Mouse (Mus musculus) CH12.LX (cell line): ENCODE data around the gene Myom1.
A peak's percentile ranks its signal among the peaks of the same experiment; 100 is the strongest.

Experiments
- CHD1 ChIP-seq: IDR thresholded peaks from 2 replicates; pipeline ENCODE4 v1.6.1; 2012; ENCODE audit warnings: low read depth, low read length, improper control_type of control experiment, inconsistent platforms
- CTCF ChIP-seq, 2 experiments: IDR thresholded peaks in 1 of 2; conservative IDR thresholded peaks in 1 of 2; 2 replicates each; pipeline ENCODE4 v1.5.1; 2011 to 2012; ENCODE audit warnings: low read depth in 2 of 2, low read length in 2 of 2, improper control_type of control experiment in 1 of 2, inconsistent platforms in 1 of 2, mild to moderate bottlenecking in 1 of 2, moderate library complexity in 1 of 2
- EP300 ChIP-seq: IDR thresholded peaks from 2 replicates; pipeline ENCODE4 v1.6.1; 2011; ENCODE audit warnings: low read length, improper control_type of control experiment
- GABPA ChIP-seq: IDR thresholded peaks from 2 replicates; pipeline ENCODE4 v1.6.1; 2012; ENCODE audit warnings: low read depth, low read length, improper control_type of control experiment, inconsistent platforms; ENCODE audit not compliant: insufficient replicate concordance
- IRF4 ChIP-seq: IDR thresholded peaks from 2 replicates; pipeline ENCODE4 v1.6.1; 2014; ENCODE audit warnings: low read depth, mild to moderate bottlenecking, inconsistent platforms, low read length, improper control_type of control experiment
- MAFK ChIP-seq: IDR thresholded peaks from 2 replicates; pipeline ENCODE4 v1.6.1; 2011; ENCODE audit warnings: low read length, improper control_type of control experiment; ENCODE audit not compliant: insufficient replicate concordance
- POLR2A ChIP-seq: IDR thresholded peaks from 2 replicates; pipeline ENCODE4 v1.6.1; 2011; ENCODE audit warnings: low read depth, mild to moderate bottlenecking, improper control_type of control experiment, low read length
- TCF12 ChIP-seq: IDR thresholded peaks from 2 replicates; pipeline ENCODE4 v1.6.1; 2014; ENCODE audit warnings: low read depth, mild to moderate bottlenecking, inconsistent platforms, low read length, improper control_type of control experiment
- USF2 ChIP-seq: conservative IDR thresholded peaks from 2 replicates; pipeline ENCODE4 v1.6.1; 2011; ENCODE audit warnings: low read depth, low read length, improper control_type of control experiment
- ZMIZ1 ChIP-seq: IDR thresholded peaks from 2 replicates; pipeline ENCODE4 v1.6.1; 2012; ENCODE audit warnings: low read depth, mild to moderate bottlenecking, inconsistent platforms, low read length, improper control_type of control experiment

DNA sequence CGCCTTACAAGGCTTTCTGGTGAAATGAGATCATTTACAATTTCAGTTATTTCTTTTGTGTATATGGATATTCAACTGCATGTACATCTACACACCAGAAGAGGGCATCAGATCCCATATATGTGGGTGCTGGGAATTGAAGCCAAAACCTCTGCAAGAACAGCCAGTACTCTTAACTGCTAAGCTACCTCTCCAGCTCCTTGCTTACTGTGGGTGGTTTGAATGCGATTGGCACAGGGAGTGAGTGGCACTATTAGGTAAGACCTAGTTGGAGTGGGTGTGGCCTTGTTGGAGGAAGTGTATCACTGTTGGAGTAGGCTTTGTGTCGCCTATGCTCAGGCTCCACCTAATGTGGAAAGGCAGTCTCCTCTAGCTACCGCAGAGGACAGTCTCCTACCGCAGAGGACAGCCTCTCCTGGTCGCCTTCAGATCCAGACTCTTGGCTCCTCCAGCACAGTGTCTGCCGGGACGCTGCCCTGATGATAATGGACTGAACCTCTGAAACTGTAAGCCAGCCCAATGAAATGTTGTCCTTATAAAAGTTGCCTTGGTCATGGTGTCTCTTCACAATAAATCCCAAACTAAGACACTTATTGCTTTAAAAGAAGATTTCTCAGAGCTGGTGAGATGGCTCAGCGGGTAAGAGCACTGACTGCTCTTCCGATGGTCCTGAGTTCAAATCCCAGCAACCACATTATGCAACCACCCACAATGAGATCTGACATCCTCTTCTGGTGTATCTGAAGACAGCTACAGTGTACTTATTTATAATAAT is 1.9 kb downstream of the Myom1 start:
- no peak for TF ChIP-seq POLR2A
- peak in 1 of 2 experiments; percentile 36; a peak in 2 of 4 replicates for TF ChIP-seq CTCF (conservative IDR thresholded peaks at IDR 0.05 in 1 of 2, IDR thresholded peaks at IDR 0.05 in 1 of 2; ENCODE audit: low read depth in 2 of 2, low read length in 2 of 2)
- TF ChIP-seq ZMIZ1: no peak
- TF ChIP-seq EP300: no peak
- TF ChIP-seq TCF12: no peak
- no peak for TF ChIP-seq USF2
- TF ChIP-seq IRF4: no peak
- TF ChIP-seq GABPA: no peak
- no peak for TF ChIP-seq CHD1
- no peak for TF ChIP-seq MAFK
